Mouse (Mus musculus): ENCODE data around the gene 6030408B16Rik. TPM values are rescaled to one million over a fixed set of nuclear protein-coding genes. Genes with fewer than 3 reads are reported as not detected.

6030408B16Rik gene
- total RNA-seq, 1 experiment, result 0.22 TPM

GRCm38 (mm10) chr15:101316279-101316912 is 23.4 kb downstream of the 6030408B16Rik start:
- Histone ChIP-seq H3K4me3 (ENCODE audit: insufficient read depth in 1 of 2, low read depth in 1 of 2, low read length in 2 of 2, poor library complexity in 1 of 2, severe bottlenecking in 1 of 2) (no peak overlapping the region), H3K36me3 (ENCODE audit: control insufficient read depth, insufficient read depth, low read length, poor library complexity, severe bottlenecking) (no peaks in the 10 kb centered on the region), H3K4me1 (ENCODE audit: control insufficient read depth in 2 of 2, insufficient read depth in 2 of 2, low read length in 2 of 2, poor library complexity in 1 of 2) (peaks cover 0 to 10% of the 10 kb centered on the region in 2 experiments; a peak in 2 of 4 replicates), H3K27ac (ENCODE audit: insufficient read depth, low read depth, low read length, poor library complexity, severe bottlenecking) (no peak overlapping the region), H3K9ac (ENCODE audit: insufficient read depth, low read depth, low read length, poor library complexity, severe bottlenecking) (no peak overlapping the region), H3K9me3 (ENCODE audit: control insufficient read depth, insufficient read depth, low read depth, low read length) (no peaks in the 10 kb centered on the region)
- no peak for TF ChIP-seq CHD2 (IDR thresholded peaks at IDR 0.05; ENCODE audit: low read depth, low read length)
- TF ChIP-seq ZC3H11A (IDR thresholded peaks at IDR 0.05; ENCODE audit: borderline replicate concordance, low read depth, low read length), result no peak
- no peak for TF ChIP-seq HCFC1 (IDR thresholded peaks at IDR 0.05; ENCODE audit: borderline replicate concordance, insufficient read depth, low read length)
- no peak for TF ChIP-seq ZNF384 (IDR thresholded peaks at IDR 0.05; ENCODE audit: low read depth, low read length)
- TF ChIP-seq MAFK (IDR thresholded peaks at IDR 0.05; ENCODE audit: insufficient read depth, low read depth, low read length), result no peak
- in situ Hi-C loops (cut with MboI; ENCODE audit: low sequenced_read_pairs in 2 of 2, unreplicated experiment in 2 of 2), result no loop called here
- DNase-seq (ENCODE audit: low read depth, low spot score), result no peak

GRCm38 (mm10) chr15:101316913-101317813 is 24.2 kb downstream of the 6030408B16Rik start:
- peaks cover 0 to 10% of the 10 kb centered on the region in 2 experiments; a peak in 2 of 4 replicates for H3K4me1 ChIP-seq (ENCODE audit: control insufficient read depth in 2 of 2, insufficient read depth in 2 of 2, low read length in 2 of 2, poor library complexity in 1 of 2)
- in situ Hi-C loops (cut with MboI; ENCODE audit: low sequenced_read_pairs in 2 of 2, unreplicated experiment in 2 of 2), result no loop called here
- no peak overlapping the region for H3K4me3 ChIP-seq (ENCODE audit: insufficient read depth in 1 of 2, low read depth in 1 of 2, low read length in 2 of 2, poor library complexity in 1 of 2, severe bottlenecking in 1 of 2)
- H3K9me3 ChIP-seq (ENCODE audit: control insufficient read depth, insufficient read depth, low read depth, low read length), result no peaks in the 10 kb centered on the region
- H3K27ac ChIP-seq (ENCODE audit: insufficient read depth, low read depth, low read length, poor library complexity, severe bottlenecking), result no peak overlapping the region
- H3K36me3 ChIP-seq (ENCODE audit: control insufficient read depth, insufficient read depth, low read length, poor library complexity, severe bottlenecking), result no peaks in the 10 kb centered on the region
- H3K9ac ChIP-seq (ENCODE audit: insufficient read depth, low read depth, low read length, poor library complexity, severe bottlenecking), result no peak overlapping the region
- no peak for DNase-seq (ENCODE audit: low read depth, low spot score)
- no peak for TF ChIP-seq HCFC1 (IDR thresholded peaks at IDR 0.05; ENCODE audit: borderline replicate concordance, insufficient read depth, low read length)
- TF ChIP-seq CHD2 (IDR thresholded peaks at IDR 0.05; ENCODE audit: low read depth, low read length), result no peak
- no peak for TF ChIP-seq MAFK (IDR thresholded peaks at IDR 0.05; ENCODE audit: insufficient read depth, low read depth, low read length)
- TF ChIP-seq ZNF384 (IDR thresholded peaks at IDR 0.05; ENCODE audit: low read depth, low read length), result no peak
- no peak for TF ChIP-seq ZC3H11A (IDR thresholded peaks at IDR 0.05; ENCODE audit: borderline replicate concordance, low read depth, low read length)

GRCm38 (mm10) chr15:101317814-101318500 is 24.9 kb downstream of the 6030408B16Rik start:
- Histone ChIP-seq H3K4me3 (ENCODE audit: insufficient read depth in 1 of 2, low read depth in 1 of 2, low read length in 2 of 2, poor library complexity in 1 of 2, severe bottlenecking in 1 of 2) (no peak overlapping the region), H3K27ac (ENCODE audit: insufficient read depth, low read depth, low read length, poor library complexity, severe bottlenecking) (no peak overlapping the region), H3K9ac (ENCODE audit: insufficient read depth, low read depth, low read length, poor library complexity, severe bottlenecking) (no peak overlapping the region), H3K9me3 (ENCODE audit: control insufficient read depth, insufficient read depth, low read depth, low read length) (no peaks in the 10 kb centered on the region), H3K36me3 (ENCODE audit: control insufficient read depth, insufficient read depth, low read length, poor library complexity, severe bottlenecking) (no peaks in the 10 kb centered on the region), H3K4me1 (ENCODE audit: control insufficient read depth in 2 of 2, insufficient read depth in 2 of 2, low read length in 2 of 2, poor library complexity in 1 of 2) (peaks cover 0 to 10% of the 10 kb centered on the region in 2 experiments; a peak in 2 of 4 replicates)
- TF ChIP-seq HCFC1 (IDR thresholded peaks at IDR 0.05; ENCODE audit: borderline replicate concordance, insufficient read depth, low read length), result no peak
- TF ChIP-seq MAFK (IDR thresholded peaks at IDR 0.05; ENCODE audit: insufficient read depth, low read depth, low read length), result peak; percentile 47; the same call in 1 of the 2 replicates
- in situ Hi-C loops (cut with MboI; ENCODE audit: low sequenced_read_pairs in 2 of 2, unreplicated experiment in 2 of 2), result no loop called here
- no peak for DNase-seq (ENCODE audit: low read depth, low spot score)

GRCm38 (mm10) chr15:101318889-101319765 is 26.1 kb downstream of the 6030408B16Rik start:
- TF ChIP-seq HCFC1 (IDR thresholded peaks at IDR 0.05; ENCODE audit: borderline replicate concordance, insufficient read depth, low read length) (no peak), ZC3H11A (IDR thresholded peaks at IDR 0.05; ENCODE audit: borderline replicate concordance, low read depth, low read length) (no peak), MAFK (IDR thresholded peaks at IDR 0.05; ENCODE audit: insufficient read depth, low read depth, low read length) (no peak), CHD2 (IDR thresholded peaks at IDR 0.05; ENCODE audit: low read depth, low read length) (no peak), ZNF384 (IDR thresholded peaks at IDR 0.05; ENCODE audit: low read depth, low read length) (no peak)
- in situ Hi-C loops (cut with MboI; ENCODE audit: low sequenced_read_pairs in 2 of 2, unreplicated experiment in 2 of 2), result no loop called here
- no peak for DNase-seq (ENCODE audit: low read depth, low spot score)
- no peak overlapping the region for H3K4me3 ChIP-seq (ENCODE audit: insufficient read depth in 1 of 2, low read depth in 1 of 2, low read length in 2 of 2, poor library complexity in 1 of 2, severe bottlenecking in 1 of 2)
- H3K9ac ChIP-seq (ENCODE audit: insufficient read depth, low read depth, low read length, poor library complexity, severe bottlenecking), result no peak overlapping the region
- no peak overlapping the region for H3K27ac ChIP-seq (ENCODE audit: insufficient read depth, low read depth, low read length, poor library complexity, severe bottlenecking)
- no peaks in the 10 kb centered on the region for H3K9me3 ChIP-seq (ENCODE audit: control insufficient read depth, insufficient read depth, low read depth, low read length)
- H3K4me1 ChIP-seq (ENCODE audit: control insufficient read depth in 2 of 2, insufficient read depth in 2 of 2, low read length in 2 of 2, poor library complexity in 1 of 2), result peaks cover 0 to 10% of the 10 kb centered on the region in 2 experiments; a peak in 2 of 4 replicates
- no peaks in the 10 kb centered on the region for H3K36me3 ChIP-seq (ENCODE audit: control insufficient read depth, insufficient read depth, low read length, poor library complexity, severe bottlenecking)

All from ES-E14 (cell line).